Mouse (Mus musculus) spleen, adult 18-20 months (tissue): ENCODE results near the gene Gpx1.
A peak's percentile ranks its signal among the peaks of the same experiment; 100 is the strongest.

Experiments
- DNase-seq, 2 experiments: peaks; one replicate each; pipeline ENCODE4 v3.0.0; 2022; ENCODE audit warnings: mixed read lengths in 2 of 2

Gpx1 gene

DNA sequence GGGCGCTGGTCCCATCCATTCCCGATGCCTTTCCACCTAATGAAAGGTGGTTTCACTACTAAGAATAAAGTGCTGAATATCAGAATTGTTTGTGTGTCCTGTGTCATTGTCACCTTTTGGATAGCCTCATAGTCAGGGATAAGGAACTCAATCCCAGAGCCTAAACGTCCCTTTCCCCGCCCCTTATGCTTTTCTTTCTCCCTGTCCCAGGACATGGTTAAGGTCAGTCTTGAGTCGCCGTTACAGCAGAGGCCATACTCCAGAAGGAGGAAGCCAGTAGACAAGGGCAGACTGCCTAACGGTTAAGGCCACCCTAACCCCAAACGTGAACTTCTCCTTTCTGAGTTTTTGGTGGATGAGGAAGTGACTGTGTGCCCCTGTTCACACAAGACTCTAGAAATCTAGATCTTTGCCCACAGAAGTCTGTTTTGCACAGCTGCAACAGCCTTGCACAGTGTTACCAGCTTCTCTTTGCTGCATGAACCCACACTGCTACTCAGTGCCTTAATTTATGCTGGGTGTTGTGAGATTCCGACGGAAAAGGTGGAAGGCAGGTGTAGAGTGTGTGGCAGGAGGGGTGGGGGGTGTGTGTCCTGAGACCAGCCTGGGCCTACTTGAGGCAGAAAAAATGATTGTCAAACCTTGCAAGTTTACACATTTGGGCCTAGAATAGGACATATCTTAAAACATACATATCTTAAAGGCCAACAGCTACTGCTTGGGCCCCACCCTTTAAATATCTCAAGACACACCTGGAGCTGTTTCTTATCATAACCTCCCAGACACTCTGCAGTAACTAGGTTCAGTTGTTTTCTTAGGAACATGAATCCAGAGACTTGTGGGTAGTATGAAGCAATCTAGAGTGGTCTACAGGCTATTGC is 1.8 kb downstream of the Gpx1 start:
- DNase-seq, result peak; percentile 26 to 44

GRCm38 (mm10) chr9:108341139-108341475 is 2.4 kb downstream of the Gpx1 start:
- DNase-seq, result no peak

- no peak for DNase-seq
Measured at GRCm38 (mm10) chr9:108341801-108342200, 3.1 kb downstream of the Gpx1 start.

- DNase-seq, result peak in 1 of 2 experiments; percentile 18
Measured at GRCm38 (mm10) chr9:108342301-108342831, 3.7 kb downstream of the Gpx1 start.

- DNase-seq, result no peak
Measured at GRCm38 (mm10) chr9:108343331-108343730, 4.6 kb downstream of the Gpx1 start.

DNA sequence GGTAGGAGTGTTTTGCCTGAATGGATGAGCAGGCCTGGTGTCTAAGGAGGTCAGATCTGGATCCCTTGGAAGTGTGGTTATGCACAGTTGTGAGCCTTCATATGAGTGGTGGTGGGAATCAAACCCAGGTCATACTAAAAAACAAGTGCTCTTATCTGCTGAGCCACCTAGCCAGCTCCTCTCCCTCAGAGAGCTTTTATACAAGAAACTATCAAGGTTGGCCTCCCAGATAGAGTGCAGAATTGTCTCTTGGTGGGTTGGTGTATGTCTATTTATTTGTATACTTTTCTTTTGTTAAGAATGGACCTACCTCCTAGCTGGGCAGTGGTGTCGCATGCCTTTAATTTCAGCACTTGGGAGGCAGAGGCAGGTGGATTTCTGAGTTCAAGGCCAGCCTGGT is 5.1 kb downstream of the Gpx1 start:
- DNase-seq, result no peak

DNA sequence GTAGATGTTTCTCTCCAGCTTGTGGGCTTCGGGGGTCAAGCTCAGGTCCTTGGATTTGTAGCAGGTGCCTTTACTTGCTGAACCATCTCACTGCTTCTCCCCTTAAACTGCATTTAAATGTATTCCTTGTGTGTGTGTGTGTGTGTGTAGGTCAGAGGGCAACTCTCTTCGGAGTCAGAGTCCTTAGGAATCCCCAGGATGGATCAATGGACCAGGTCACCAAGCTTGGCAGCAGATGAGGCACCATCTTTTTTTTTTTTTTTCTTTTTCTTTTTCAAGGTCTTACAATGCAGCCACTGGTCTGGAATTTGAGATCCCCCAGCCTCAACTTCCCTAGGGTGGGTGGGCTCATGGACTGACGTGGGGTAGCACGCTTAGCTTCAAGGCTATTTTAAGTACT is 5.8 kb downstream of the Gpx1 start:
- DNase-seq, result no peak

DNA sequence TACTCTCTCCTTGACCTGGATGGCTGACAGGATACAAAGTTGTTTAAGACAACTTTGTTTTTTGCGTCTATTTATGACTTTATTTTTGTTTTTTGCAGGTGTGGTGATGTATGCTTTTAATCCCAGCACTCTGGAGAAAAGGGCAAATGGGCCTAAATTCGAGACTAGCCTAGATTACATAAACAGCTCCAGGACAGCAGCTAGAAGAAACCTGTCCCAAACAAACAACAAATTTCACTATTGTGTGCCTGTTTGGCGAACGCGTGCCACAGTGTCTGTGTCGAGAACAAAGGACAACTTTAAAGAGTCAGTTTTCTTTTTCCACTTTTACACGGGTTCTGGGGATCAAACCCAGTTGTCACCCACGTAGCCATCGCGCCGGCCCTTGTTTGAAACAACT is 8.3 kb downstream of the Gpx1 start:
- no peak for DNase-seq

GRCm38 (mm10) chr9:108347540-108348289 is 9.0 kb downstream of the Gpx1 start, which contains the start of gene Usp4:
TSS of gene Usp4 (plus strand) at chr9:108347853.
- peak; percentile 83 to 87 for DNase-seq

DNA sequence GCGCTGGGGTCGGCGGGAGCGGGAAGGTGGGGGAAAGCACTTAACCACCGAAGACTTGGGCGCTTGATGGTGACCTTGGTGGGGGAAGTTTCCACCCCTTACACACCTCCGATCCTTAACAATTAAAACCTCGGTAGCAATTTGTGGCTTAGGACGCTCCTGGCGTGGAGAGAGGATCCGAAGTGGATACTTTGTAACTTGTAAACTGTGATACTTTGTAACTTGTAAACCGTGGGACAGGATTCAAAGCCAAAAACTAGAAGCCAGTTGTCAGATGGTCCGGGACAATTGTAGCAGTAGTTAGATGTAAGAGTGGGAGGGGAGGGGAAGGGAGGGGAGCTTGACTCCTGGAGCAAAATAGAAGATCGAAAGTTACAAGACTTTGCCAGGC is 9.6 kb downstream of the Gpx1 start:
- no peak for DNase-seq

DNA sequence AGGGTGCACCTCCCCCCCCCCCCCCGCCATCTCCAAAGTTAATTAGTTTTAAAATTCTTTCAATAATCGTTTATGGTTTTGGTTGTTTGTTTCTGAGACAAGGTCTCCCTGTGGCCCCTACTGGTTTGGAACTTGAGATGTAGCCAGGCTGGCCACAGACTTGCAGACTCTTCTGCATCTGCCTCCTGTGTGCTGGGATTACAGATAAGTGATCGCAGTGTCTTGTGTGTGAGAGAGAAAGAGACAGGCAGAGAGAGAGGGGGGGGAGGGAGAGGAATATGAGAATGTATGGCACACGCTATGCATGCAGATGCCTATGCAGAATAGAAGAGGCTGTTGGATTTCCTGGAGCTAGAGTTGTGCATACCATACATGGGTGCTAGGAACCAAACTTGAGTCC is 11.0 kb downstream of the Gpx1 start:
- DNase-seq, result no peak

- DNase-seq, result no peak
Measured at GRCm38 (mm10) chr9:108378234-108378633, 39.5 kb downstream of the Gpx1 start.

DNA sequence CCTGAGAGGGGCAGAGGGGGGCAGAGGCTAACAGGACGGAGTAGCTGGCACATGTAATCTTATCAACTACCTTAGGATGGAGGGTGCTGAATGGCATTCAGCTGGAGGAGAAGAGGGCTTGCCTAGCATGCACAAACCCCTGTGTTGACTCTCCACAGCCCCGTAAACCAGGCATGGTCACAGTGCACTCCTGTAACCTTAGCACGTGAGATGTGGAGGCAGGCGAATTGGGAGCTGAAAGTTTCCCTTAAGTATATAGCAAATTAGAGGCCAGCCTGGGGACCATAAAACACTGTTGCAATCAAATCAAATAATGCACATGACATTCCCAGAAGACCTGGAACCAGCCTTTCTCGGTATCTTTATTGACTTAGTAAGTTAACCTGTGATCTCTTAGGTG is 40.0 kb downstream of the Gpx1 start:
- DNase-seq, result no peak

GRCm38 (mm10) chr9:108379294-108379693 is 40.6 kb downstream of the Gpx1 start:
- DNase-seq, result no peak

DNA sequence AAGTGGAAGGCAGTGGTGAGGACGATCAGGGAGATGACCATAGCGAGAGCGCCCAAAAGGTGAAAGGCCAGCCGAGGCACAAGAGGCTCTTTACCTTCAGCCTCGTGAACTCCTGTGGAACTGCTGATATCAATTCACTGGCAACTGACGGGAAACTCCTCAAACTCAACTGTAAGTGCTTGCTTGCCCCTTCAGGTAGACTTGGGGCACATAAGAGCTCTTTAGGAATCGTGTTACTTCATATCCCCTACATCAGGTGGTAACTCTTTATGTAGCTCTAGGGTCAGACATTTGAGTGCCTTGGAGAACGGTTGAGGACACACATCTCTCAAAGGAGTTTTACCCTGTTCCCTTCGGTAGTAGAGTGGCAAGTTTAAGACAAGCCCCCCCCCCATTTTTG is 42.7 kb downstream of the Gpx1 start:
- DNase-seq, result no peak

GRCm38 (mm10) chr9:108385006-108385405 is 46.3 kb downstream of the Gpx1 start:
- DNase-seq, result no peak

DNA sequence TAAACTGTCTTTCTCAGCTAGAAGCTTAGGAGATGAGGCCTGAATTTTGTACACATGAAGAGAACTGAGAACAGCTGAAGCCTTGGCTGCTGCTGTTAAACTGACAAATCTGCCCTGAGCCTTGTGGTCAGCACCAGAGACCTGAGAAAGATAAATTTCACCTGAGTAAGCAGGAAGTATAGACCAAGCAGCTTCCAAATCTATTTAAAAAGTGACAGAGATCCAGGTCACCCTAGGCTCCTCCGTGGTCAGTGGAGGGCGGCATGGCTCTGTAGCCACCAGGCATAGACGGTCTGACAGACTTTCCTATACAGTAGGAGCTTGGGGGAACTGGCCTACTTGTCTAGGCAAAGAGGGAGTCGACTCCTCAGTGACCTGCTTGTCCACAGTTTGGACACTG is 48.1 kb downstream of the Gpx1 start:
- no peak for DNase-seq

DNA sequence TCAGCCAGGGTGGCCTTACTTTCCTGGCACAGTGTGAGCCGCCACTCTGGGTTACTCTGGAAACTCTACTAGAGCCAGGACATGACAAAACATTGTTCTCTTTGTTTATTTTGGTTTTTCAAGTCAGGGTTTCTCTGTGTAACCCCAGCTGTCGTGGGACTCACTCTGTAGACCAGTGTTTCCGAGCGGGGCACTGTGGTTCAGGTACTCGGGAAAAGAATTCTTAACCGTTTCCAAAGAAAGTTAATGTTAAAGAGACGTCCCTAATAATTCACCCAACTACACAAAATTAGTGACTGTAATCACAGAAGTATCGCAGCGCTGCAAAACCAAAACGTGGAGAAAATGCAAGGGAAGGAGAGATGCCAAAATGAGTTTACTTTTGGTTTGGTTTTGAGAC is 49.9 kb downstream of the Gpx1 start:
- no peak for DNase-seq

- no peak for DNase-seq
Measured at GRCm38 (mm10) chr9:108389220-108389619, 50.5 kb downstream of the Gpx1 start.
